Mouse (Mus musculus) midbrain, embryonic 14.5 days (tissue): ENCODE measurements around the gene Ebp. TPM values are rescaled to one million over a fixed set of nuclear protein-coding genes. Genes with fewer than 3 reads are reported as not detected.

Experiments
- ATAC-seq: fragments of 200-750 bp; cut with Nextera tagmentation; 2 replicates; pipeline ENCODE4 v1.8.0; 2017; ENCODE audit warnings: moderate number of reproducible peaks, moderate library complexity; ENCODE audit not compliant: low FRiP score, low TSS enrichment
- DNase-seq: peaks from one replicate; pipeline ENCODE4 v3.0.0-alpha.2; 2015
- H3K27ac ChIP-seq: fragments of 300-500 bp; sonication (generic); replicated peaks from 2 replicates; pipeline ENCODE4 v1.5.1; 2014; ENCODE audit warnings: mild to moderate bottlenecking, low read depth, low read length, moderate library complexity
- H3K27me3 ChIP-seq: fragments of 300-500 bp; sonication (generic); 2 replicates; pipeline ENCODE4 v1.6.1; 2014; ENCODE audit warnings: low read length, control low read depth, mixed read lengths; ENCODE audit not compliant: control insufficient read depth, insufficient read depth
- H3K36me3 ChIP-seq: fragments of 300-500 bp; sonication (generic); 2 replicates; pipeline ENCODE4 v1.6.1; 2014; ENCODE audit warnings: low read length, control low read depth; ENCODE audit not compliant: control insufficient read depth, insufficient read depth
- H3K4me1 ChIP-seq: fragments of 300-500 bp; sonication (generic); 2 replicates; pipeline ENCODE4 v1.6.1; 2014; ENCODE audit warnings: mild to moderate bottlenecking, antibody characterized with exemption, low read length, control low read depth; ENCODE audit not compliant: control insufficient read depth, insufficient read depth
- H3K4me2 ChIP-seq: fragments of 300-500 bp; sonication (generic); 2 replicates; pipeline ENCODE4 v1.6.1; 2014; ENCODE audit warnings: mild to moderate bottlenecking, low read length, moderate library complexity
- H3K4me3 ChIP-seq: fragments of 300-500 bp; sonication (generic); replicated peaks from 2 replicates; pipeline ENCODE4 v1.5.1; 2014; ENCODE audit warnings: low read depth, low read length
- H3K9ac ChIP-seq: fragments of 300-500 bp; sonication (generic); replicated peaks from 2 replicates; pipeline ENCODE4 v1.6.1; 2014; ENCODE audit warnings: mild to moderate bottlenecking, low read length, moderate library complexity
- H3K9me3 ChIP-seq: fragments of 300-500 bp; sonication (generic); 2 replicates; pipeline ENCODE4 v1.6.1; 2016; ENCODE audit warnings: low read length, control low read depth, mixed read lengths; ENCODE audit not compliant: control insufficient read depth
- WGBS: fragments of 180-500 bp; shearing (Covaris S2); extraction: QIAGEN DNeasy Blood & Tissue Kit; methylation state at CpG from one replicate; pipeline ENCODE4 v1.1.7; 2014; 5-methylcytosine and 5-hydroxymethylcytosine counted together
- polyA plus RNA-seq: library from polyadenylated mRNA; unstranded; fragments of >200 nt; fragmentation: Nextera tagmentation; extraction: Ambion mirVana; gene quantifications from 2 replicates; pipeline ENCODE4 v1.2.1, GENCODE M21; 2014

The Ebp gene
- polyA plus RNA-seq, 1 experiment from 2014 or later: 29.6 TPM

GRCm38 (mm10) chrX:8142948-8143347 lies 50.4 kb downstream of the Ebp start:
- ATAC-seq (no peak), DNase-seq (no peak)
- Histone ChIP-seq H3K4me1 (peaks cover 8% of the 10 kb centered on the region; the same call in 1 of the 2 replicates), H3K4me3 (no peak overlapping the region), H3K9me3 (no peaks in the 10 kb centered on the region), H3K27ac (no peak overlapping the region), H3K4me2 (no peak overlapping the region), H3K9ac (no peak overlapping the region), H3K36me3 (peaks cover 42% of the 10 kb centered on the region), H3K27me3 (no peaks in the 10 kb centered on the region)
- 86% methylated on average over 7 of the region's 7 CpGs for WGBS

- Histone ChIP-seq H3K27me3 (no peaks in the 10 kb centered on the region), H3K4me1 (peaks cover 5% of the 10 kb centered on the region; the same call in 1 of the 2 replicates), H3K4me2 (no peak overlapping the region), H3K9ac (no peak overlapping the region), H3K4me3 (no peak overlapping the region), H3K36me3 (peaks cover 43% of the 10 kb centered on the region), H3K9me3 (no peaks in the 10 kb centered on the region), H3K27ac (no peak overlapping the region)
- no peak for ATAC-seq
- WGBS: 72% methylated on average over 3 of the region's 3 CpGs
- DNase-seq: no peak
These were observed 52.3 kb downstream of the Ebp start for GRCm38 (mm10) chrX:8141058-8141457.

GRCm38 (mm10) chrX:8140446-8140845 lies 52.9 kb downstream of the Ebp start:
- no peak overlapping the region for H3K9ac ChIP-seq
- peaks cover 43% of the 10 kb centered on the region for H3K36me3 ChIP-seq
- no peak for ATAC-seq
- no peak for DNase-seq
- H3K27me3 ChIP-seq: no peaks in the 10 kb centered on the region
- peaks cover 5% of the 10 kb centered on the region; the same call in 1 of the 2 replicates for H3K4me1 ChIP-seq
- H3K27ac ChIP-seq: no peak overlapping the region
- H3K9me3 ChIP-seq: no peaks in the 10 kb centered on the region
- whole genome bisulfite sequencing: 91% methylated on average over 2 of the region's 2 CpGs
- H3K4me2 ChIP-seq: no peak overlapping the region
- no peak overlapping the region for H3K4me3 ChIP-seq

- ATAC-seq (no peak), DNase-seq (no peak)
- Histone ChIP-seq H3K27me3 (no peaks in the 10 kb centered on the region), H3K4me1 (peaks cover 5% of the 10 kb centered on the region; the same call in 1 of the 2 replicates), H3K9me3 (no peaks in the 10 kb centered on the region), H3K36me3 (peaks cover 43% of the 10 kb centered on the region), H3K4me3 (no peak overlapping the region), H3K27ac (no peak overlapping the region), H3K4me2 (no peak overlapping the region), H3K9ac (no peak overlapping the region)
- 57% methylated on average over 1 of the region's 1 CpGs for whole genome bisulfite sequencing
These were observed 53.8 kb downstream of the Ebp start for GRCm38 (mm10) chrX:8139480-8139879.

GRCm38 (mm10) chrX:8135886-8136285 lies 57.4 kb downstream of the Ebp start:
- Histone ChIP-seq H3K27ac (no peak overlapping the region), H3K27me3 (no peaks in the 10 kb centered on the region), H3K36me3 (peaks cover 15% of the 10 kb centered on the region), H3K4me3 (no peak overlapping the region), H3K9ac (no peak overlapping the region), H3K9me3 (no peaks in the 10 kb centered on the region), H3K4me1 (no peaks in the 10 kb centered on the region), H3K4me2 (no peak overlapping the region)
- ATAC-seq (no peak), DNase-seq (no peak)
- 60% methylated on average over 2 of the region's 2 CpGs for WGBS

Other genes with a start within 250 kb of the Ebp start
- gene Hdac6, start 245.6 kb downstream of the Ebp start, polyA plus RNA-seq: 59.7 and 70.2 TPM in 2 replicates
- 0.11 TPM in 1 of 2 replicates, not detected in the other for gene Gata1, start 215.4 kb downstream of the Ebp start, polyA plus RNA-seq
- not detected in 2 replicates for gene Glod5, start 175.0 kb downstream of the Ebp start, polyA plus RNA-seq
- gene Suv39h1, start 118.8 kb downstream of the Ebp start, polyA plus RNA-seq: 34.0 and 38.2 TPM in 2 replicates
- gene Was, start 103.0 kb downstream of the Ebp start, polyA plus RNA-seq: 0.16 TPM in 1 of 2 replicates, not detected in the other
- 54.4 and 57.9 TPM in 2 replicates for gene Wdr13, start 60.6 kb downstream of the Ebp start, polyA plus RNA-seq
- gene Rbm3, start 47.6 kb downstream of the Ebp start, polyA plus RNA-seq: 386 and 395 TPM in 2 replicates
- 22.4 and 24.8 TPM in 2 replicates for gene Tbc1d25, start 17.3 kb downstream of the Ebp start, polyA plus RNA-seq
- gene Porcn, start 13.0 kb upstream of the Ebp start, polyA plus RNA-seq: 45.5 and 50.4 TPM in 2 replicates
- gene Ftsj1, start 58.9 kb upstream of the Ebp start, polyA plus RNA-seq: 43.7 and 55.4 TPM in 2 replicates
- gene Slc38a5, start 77.6 kb upstream of the Ebp start, polyA plus RNA-seq: 28.7 and 44.3 TPM in 2 replicates
- gene Ssxb10, start 133.9 kb upstream of the Ebp start, polyA plus RNA-seq: not detected in 2 replicates
- gene Ssxb9, start 173.5 kb upstream of the Ebp start, polyA plus RNA-seq: not detected in 2 replicates
- gene Ssxb1, start 219.8 kb upstream of the Ebp start, polyA plus RNA-seq: not detected in 2 replicates